Mouse (Mus musculus): ENCODE data around the gene Plekha6.

- no peak for TF ChIP-seq CTCF (IDR thresholded peaks at IDR 0.05; ENCODE audit: extremely low read depth, insufficient read length, insufficient replicate concordance, low read depth, low read length)
- TF ChIP-seq POLR2A (IDR thresholded peaks at IDR 0.05; ENCODE audit: low read depth, low read length): no peak
Measured at GRCm38 (mm10) chr1:133228809-133229487, 64.9 kb downstream of the Plekha6 start.

All from small intestine, adult 2 months (tissue).